Mouse (Mus musculus) brain, embryonic 14.5 days (tissue): ENCODE results near the gene L3mbtl4.

Experiments used
- CTCF ChIP-seq: fragments of 200-500 bp; IDR thresholded peaks from 2 replicates; pipeline ENCODE4 v1.5.1; 2012; ENCODE audit warnings: inconsistent platforms, mild to moderate bottlenecking, moderate library complexity, borderline replicate concordance; ENCODE audit not compliant: insufficient read depth, insufficient read length; ENCODE audit errors: extremely low read depth
- POLR2A ChIP-seq: fragments of 200-500 bp; IDR thresholded peaks from 2 replicates; pipeline ENCODE4 v1.6.1; 2012; ENCODE audit warnings: mild to moderate bottlenecking, inconsistent platforms, borderline replicate concordance; ENCODE audit not compliant: poor library complexity, insufficient read depth, insufficient read length, severe bottlenecking; ENCODE audit errors: extremely low read depth

- TF ChIP-seq CTCF (no peak), POLR2A (no peak)
Measured at GRCm38 (mm10) chr17:68666528-68666927, 392.9 kb downstream of the L3mbtl4 start.
